Mouse (Mus musculus) spleen, embryonic (tissue): ENCODE results near the gene Hilpda.

Experiments
- CTCF ChIA-PET: fragments of 350-600 bp; sonication (Branson Sonifier 250); formaldehyde crosslinking; loops from one replicate; lab custom pipeline; 2022; lab: Charles Lee

Gene Hilpda

DNA sequence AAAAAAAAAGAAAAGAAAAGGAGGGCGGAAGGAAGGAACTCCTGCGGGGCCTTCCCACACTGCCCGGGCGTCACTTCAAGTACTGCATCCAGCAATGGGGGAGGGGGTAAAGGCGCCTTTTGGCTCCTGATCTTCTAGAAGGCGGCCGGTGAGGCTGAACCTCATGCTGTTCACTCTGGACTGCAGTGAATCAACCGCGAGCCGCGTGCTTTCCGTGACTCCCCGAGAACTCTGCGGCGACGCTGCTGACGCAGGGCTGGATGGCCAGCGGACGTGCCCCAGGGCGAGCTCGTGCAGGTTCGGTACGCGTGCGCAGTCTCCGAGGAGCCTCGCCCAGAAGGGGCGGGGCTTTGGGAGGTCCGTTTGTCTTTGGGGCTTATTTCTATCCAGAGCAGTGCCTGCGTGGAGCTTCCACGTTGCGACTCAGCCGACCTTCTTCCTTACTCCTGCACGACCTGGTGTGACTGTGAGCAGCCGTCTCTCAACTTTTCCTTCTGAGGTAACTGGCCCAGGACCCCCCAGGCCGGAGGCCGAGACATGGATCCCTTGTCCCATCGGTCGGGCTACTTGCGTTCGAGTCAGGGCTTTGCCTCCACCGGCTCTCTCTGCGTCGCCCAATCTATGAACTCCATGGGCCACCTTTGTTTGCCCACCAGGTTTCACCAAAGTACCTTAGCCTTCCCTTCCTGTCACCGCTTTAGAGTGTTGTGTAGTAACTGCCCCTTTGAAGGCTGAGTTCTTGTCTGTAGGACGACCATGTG lies at the start of gene Hilpda:
Gene Hilpda (plus strand): TSS at position 177 of the 761 bp plus-strand sequence.
- CTCF ChIA-PET, result interaction anchor here (0.6 to 0.8 kb wide), 5 partner anchors 27 to 797 kb away, joined by 3 to 5 read pairs (median 3); partner anchors contain the start of gene Snd1

- CTCF ChIA-PET, result no interaction called here
These were observed 42.9 kb upstream of the Hilpda start for GRCm38 (mm10) chr6:29229265-29229913.

GRCm38 (mm10) chr6:29230386-29230785 lies 41.9 kb upstream of the Hilpda start:
- CTCF ChIA-PET, result no interaction called here

GRCm38 (mm10) chr6:29231799-29232198 lies 40.5 kb upstream of the Hilpda start:
- CTCF ChIA-PET, result no interaction called here

DNA sequence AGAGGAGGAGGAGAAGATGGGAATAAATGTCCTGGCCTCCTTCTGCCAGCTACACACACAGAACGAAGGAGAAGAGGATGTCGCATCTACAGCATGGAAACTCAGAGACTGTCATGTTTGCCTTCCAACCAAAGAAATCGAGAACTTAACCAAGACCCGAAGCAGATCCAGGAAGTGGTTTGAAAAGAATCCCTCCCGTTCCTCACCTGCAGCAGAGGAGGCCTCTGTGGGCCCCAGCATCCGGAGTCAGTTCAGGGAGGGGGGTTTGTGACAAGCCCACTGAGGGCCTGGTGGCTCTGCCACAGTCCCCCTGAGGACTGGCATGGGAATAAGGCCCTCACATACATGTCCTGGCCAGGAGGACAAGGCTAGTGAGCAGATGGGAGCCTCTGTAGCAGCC lies 40.0 kb upstream of the Hilpda start:
- CTCF ChIA-PET, result no interaction called here

DNA sequence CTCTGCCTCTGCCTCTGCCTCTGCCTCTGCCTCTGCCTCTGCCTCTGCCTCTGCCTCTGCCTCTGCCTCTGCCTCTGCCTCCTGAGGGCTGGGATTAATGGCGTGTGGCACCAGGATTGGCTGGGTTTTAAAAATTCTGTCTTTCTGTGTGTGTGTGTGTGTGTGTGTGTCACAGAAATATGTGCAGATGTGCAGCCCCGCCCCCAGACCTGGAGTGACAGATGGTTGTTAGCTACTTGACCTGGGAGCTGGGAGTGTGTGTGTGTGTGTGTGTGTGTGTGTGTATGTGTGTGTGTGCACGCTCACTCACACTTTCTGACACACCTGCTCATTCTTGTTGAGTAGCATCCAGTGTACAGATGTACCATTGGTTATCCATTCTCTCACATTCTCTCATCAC lies 38.6 kb upstream of the Hilpda start:
- CTCF ChIA-PET, result no interaction called here

- CTCF ChIA-PET, result no interaction called here
These were observed 38.0 kb upstream of the Hilpda start for GRCm38 (mm10) chr6:29234272-29234671.

DNA sequence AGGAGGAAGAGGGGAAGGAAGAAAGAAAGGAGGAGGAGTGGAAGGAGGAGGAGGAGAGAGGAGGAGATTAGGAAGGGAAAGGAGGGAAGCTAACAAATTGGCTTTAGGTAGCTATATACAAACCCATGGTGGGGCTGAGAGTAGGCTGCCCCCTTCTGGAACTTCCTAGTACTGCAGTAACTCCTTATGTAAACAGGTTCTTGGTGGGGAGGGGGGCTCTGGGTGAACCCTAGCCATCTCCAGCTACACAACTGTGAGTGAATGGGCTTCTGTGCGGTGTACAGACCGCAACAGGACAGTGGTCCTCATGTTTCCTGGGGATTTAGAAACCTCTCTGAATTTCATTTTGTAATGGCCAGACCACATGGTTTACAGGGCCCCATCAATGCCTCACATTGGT lies 31.5 kb upstream of the Hilpda start:
- CTCF ChIA-PET, result interaction anchor here (0.9 to 2.0 kb wide), 6 partner anchors 15 to 37 kb away, joined by 3 to 9 read pairs (median 4); partner anchors contain the start of gene Impdh1

DNA sequence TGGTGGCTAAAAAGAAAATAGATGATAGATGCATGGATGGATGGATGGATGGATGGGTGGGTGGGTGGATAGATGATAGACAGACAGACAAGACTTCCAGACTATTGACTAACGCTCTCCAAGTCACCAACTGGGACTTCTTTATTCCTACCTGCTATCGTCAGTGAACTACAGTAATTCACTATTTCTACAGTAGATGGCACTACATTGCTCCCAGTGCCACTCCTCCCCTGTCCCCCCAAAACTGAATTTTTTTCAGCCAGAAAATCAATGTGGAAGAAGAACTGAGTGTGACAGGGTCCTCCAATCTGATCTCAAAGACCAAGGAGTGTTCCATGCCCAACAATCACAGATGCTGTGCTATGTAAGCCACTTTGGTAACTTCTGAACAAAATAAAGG lies 30.6 kb upstream of the Hilpda start:
- CTCF ChIA-PET, result interaction anchor here (1.0 to 2.0 kb wide), 3 partner anchors 14 to 37 kb away, joined by 4 to 9 read pairs (median 4); partner anchors contain the start of gene Impdh1

DNA sequence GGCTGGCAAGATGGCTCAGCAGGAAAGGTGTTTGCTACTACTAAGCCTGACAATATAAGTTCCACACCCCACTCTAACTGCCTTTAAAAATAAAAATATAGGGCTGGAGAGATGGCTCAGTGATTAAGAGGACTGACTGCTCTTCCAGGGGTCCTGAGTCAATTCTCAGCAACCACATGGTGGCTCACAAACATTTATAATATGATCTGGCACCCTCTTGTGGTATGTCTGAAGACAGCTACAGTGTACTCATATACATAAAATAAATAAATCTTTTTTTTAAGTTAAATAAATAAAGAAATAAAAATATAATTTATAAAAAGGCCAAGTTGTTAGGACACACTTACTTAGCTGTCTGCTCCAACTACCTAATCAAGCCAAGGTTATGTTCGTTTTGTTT lies 30.0 kb upstream of the Hilpda start:
- CTCF ChIA-PET, result interaction anchor here (0.8 kb wide), 1 partner anchor 22 kb away, joined by 3 read pairs; no protein-coding TSS in a partner anchor

DNA sequence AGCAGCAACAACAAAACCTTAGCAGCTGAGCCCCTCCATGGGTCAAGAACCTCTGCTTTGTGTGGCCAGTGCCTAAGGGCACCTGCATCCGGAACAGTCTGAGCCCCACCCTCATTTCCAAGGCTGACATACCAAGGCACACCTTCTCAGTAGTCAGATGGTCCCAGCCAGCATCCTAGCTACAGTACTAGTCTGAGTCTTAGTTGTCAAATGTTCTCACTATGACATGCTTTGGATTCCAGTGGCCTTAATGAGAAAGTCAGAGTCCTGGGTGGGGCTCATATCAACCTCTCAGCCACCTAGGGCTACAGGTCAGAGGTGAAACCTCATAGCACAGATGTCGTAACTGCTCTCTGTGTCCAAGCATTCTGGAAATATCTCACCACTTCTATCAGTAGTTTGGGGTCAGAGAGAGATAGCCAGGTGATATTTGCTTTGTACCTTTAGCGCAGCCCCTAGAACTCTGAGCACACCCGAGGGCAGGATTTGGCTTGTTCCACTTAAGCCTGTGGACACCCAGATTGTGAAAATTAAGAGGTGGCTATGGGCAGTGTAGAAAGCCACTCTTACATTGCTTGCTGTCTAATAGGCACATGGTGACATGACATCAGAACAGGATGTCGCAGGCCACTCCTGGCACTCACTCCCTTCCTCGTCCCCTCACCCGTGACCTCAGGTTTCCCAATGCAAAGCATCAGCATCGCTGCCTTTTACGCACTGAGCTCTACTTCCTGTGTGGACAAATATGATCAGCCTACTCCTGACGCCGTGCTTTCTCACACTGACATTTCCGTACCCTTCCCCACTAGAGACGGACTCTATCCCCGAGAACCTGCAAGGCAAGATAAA lies 26.8 kb upstream of the Hilpda start:
- CTCF ChIA-PET, result interaction anchor here (1.1 kb wide), 1 partner anchor 28 kb away, joined by 3 read pairs; no protein-coding TSS in a partner anchor

DNA sequence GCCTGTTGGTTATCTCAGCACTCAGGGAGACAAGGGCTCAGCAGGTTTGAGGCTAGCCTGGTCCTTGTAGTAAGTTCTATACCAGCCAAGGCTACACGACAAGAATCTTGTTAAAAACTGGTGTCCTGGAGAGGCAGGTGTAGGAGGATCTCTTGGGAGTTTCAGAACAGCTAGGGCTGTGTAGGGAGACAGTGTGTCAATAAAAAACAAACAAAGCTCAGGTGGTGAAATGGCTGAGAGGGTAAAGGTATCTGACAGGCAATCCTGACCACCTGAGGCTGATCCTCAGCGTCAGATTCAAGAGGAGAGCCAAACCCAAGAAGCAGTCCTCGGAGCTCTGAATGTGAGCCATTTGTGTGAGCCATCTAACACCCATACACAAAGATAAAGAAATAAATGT lies 26.1 kb upstream of the Hilpda start:
- CTCF ChIA-PET, result interaction anchor here (1.1 kb wide), 1 partner anchor 27 kb away, joined by 3 read pairs; no protein-coding TSS in a partner anchor

DNA sequence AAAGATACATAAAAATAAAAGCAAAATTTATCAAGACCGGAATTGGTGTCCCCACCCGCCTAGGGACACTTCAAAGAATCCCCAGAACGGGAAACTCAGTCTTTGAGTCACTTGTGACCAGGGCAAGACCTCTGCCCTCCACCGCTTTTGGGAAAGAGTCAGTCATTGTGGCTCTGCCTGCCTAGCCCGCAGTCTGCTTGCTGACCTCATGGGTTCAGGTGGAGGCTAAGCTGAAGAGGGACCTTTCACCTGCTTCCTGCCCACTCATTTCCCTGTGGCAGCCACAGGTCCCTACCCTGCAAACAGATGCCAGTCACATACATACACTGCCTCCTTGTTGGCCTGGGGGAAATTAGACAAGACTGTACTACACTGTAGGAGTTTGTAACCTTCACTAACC lies 25.7 kb upstream of the Hilpda start:
- CTCF ChIA-PET, result no interaction called here

DNA sequence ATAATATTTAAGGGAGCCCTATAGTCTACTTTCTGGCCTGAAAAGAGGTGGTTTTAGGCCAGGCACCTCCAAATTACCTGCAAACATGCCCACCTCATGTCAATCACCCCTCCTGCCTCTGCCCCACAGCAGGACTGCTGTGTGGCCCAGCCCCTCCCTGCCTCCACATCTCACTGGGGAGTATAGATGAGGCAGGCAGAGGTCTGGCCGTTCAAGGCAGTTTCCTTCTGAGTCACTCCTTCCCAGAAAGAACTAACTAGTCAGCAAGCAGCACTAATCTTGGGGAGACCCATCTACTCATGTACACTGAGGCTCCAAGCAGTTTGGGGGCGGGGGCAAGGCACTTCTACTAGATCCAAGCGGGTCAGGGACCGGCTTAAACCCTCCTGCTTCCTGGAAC lies 25.2 kb upstream of the Hilpda start:
- CTCF ChIA-PET, result no interaction called here

- CTCF ChIA-PET, result no interaction called here
These were observed 12.9 kb upstream of the Hilpda start for GRCm38 (mm10) chr6:29259418-29259817.

DNA sequence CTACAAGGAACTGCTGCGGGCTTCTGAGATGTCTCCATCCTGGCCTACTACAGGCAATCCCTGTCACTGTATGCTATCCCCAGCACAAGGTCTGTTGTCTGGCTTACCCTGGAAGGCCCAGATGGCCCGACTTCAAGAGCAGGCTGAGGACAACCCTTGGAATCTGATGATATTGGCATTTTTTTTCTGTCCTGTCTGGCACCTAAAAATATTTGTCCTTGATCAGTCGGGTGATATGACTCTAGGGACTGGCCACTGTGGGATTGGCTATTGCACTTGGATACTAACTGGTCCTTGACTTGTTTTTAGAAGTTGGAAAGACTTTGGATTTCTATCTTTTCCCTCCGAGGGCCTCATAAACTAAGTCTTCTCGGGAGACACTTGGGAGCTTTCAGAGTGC lies 10.5 kb upstream of the Hilpda start:
- CTCF ChIA-PET, result no interaction called here

- CTCF ChIA-PET, result interaction anchor here (0.5 to 0.9 kb wide), 3 partner anchors 21 to 117 kb away, joined by 3 read pairs; no protein-coding TSS in a partner anchor
These were observed 8.4 kb upstream of the Hilpda start for GRCm38 (mm10) chr6:29263650-29264455.

GRCm38 (mm10) chr6:29264456-29264781 lies 7.9 kb upstream of the Hilpda start:
- CTCF ChIA-PET, result interaction anchor here (0.7 to 0.9 kb wide), 2 partner anchors 22 to 26 kb away, joined by 3 read pairs; no protein-coding TSS in a partner anchor

DNA sequence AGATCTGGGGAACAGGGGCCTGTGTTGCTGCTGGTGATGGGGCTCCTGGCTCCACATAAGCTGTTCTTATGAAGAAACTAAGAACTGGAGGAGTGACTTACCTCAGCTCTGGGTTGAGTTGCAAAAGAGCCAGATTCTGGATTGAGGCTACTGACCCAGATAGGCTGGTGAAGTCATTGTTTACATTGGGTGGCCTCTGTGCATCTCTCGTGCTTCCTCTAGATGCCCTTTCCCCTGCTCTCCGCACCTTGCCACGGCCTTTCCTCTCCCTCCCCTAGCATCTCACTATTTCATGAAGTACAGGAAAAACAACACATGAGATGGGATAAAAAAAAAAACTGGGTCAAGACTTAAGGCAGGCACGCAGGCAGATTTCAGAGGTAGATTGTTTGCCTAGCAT lies 5.4 kb upstream of the Hilpda start:
- CTCF ChIA-PET, result interaction anchor here (0.9 kb wide), 1 partner anchor 99 kb away, joined by 4 read pairs; no protein-coding TSS in a partner anchor

DNA sequence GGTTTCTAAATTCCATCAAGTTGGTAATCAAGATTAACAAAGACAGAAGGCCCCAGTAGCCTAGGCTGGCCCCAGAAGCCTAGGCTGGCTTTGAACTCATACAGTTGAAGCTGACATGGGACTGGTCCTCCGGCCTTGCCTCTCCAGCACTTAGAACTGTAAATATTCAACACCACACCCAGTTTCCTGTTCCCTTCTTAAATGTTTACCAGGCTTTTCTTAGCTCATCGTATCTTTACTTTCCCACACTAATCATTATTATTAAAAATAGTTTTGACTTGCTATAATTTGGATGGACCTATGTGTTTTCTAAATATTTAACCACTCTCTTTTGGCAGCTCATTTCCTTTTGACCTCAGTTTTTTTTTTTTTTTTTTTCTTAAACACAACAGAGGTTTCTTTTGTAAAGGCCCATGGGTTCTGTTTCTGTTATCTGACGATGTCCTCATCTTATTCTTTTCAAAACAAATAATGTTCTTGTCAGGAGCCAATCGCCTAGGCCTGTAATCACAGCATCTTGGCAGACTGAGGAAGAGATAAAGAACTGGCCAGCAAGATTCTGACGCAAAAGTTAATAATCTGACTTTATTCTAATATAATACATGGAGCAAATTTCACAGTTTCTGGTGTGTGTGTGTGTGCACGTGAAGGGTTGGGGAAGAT lies 3.2 kb upstream of the Hilpda start:
- CTCF ChIA-PET, result no interaction called here
